Mouse (Mus musculus): ENCODE data around the gene Plxna3. TPM values are rescaled to one million over a fixed set of nuclear protein-coding genes. Genes with fewer than 3 reads are reported as not detected.
A peak's percentile ranks its signal among the peaks of the same experiment; 100 is the strongest.
"Not testable (repeated sequence)": the region's sequence is repeated elsewhere in the genome, so short reads cannot be mapped to it uniquely, and the experiment has no call there.

Plxna3 gene
- polyA plus RNA-seq, 1 experiment from 2014 or later, result 11.2 TPM

DNA sequence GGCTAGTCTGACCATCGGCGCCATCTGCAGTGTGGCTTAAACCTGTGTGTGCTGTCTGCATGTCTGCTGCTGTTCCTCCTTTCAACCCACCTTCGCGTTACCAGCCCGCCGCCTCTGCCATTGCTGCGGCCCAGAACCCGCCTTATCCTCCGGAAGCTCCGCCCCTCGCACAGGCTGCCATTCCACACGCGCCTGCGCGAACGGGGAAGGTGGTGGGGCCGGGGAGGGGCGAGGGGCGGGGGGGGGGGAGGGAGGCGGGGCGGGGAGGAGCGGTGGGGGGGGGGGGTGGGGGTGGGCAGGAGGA is 24.6 kb downstream of the Plxna3 start, which contains the start of gene Lage3:
Gene Lage3, minus strand, starts transcription at position 152 of the 304 bp plus-strand sequence.
- 29% methylated on average over 11 of the region's 22 CpGs for WGBS
- Histone ChIP-seq H3K4me3 (ENCODE audit: low read depth, low read length) (peak within 1 kb of the TSS; percentile 39), H3K9ac (replicated peaks; ENCODE audit: low read length) (peak within 1 kb of the TSS; percentile 59), H3K4me2 (ENCODE audit: low read depth, low read length) (peak within 1 kb of the TSS; percentile 51), H3K4me1 (ENCODE audit: control insufficient read depth, insufficient read depth, low read length) (no peaks in the 10 kb centered on the region), H3K27me3 (ENCODE audit: control insufficient read depth, insufficient read depth, low read length) (no peaks in the 10 kb centered on the region), H3K27ac (replicated peaks; ENCODE audit: low read depth, low read length) (no peak within 1 kb of the TSS), H3K36me3 (replicated peaks; ENCODE audit: control insufficient read depth, insufficient read depth, low read depth, low read length) (no peaks in the 10 kb centered on the region), H3K9me3 (replicated peaks; ENCODE audit: control insufficient read depth, low read length) (no peaks in the 10 kb centered on the region)
- DNase-seq (ENCODE audit: low spot score) (peak; percentile 81), ATAC-seq (replicated peaks; ENCODE audit: insufficient number of reproducible peaks, low FRiP score, low TSS enrichment, low read depth) (peak; percentile 88)

DNA sequence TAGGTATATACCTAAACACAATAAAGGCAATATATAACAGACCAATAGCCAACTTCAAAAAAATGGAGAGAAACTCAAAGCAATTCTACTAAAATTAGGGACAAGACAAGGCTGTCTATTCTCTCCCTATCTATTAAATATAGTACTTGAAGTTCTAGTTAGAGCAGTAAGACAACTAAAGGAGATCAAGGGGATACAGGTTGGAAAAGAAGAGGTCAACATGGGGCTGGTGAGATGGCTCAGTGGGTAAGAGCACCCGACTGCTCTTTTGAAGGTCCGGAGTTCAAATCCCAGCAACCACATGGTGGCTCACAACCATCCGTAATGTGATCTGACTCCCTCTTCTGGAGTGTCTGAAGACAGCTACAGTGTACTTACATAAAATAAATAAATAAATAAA is 28.2 kb downstream of the Plxna3 start:
- not testable (repeated sequence) for H3K4me1 ChIP-seq (ENCODE audit: control insufficient read depth, insufficient read depth, low read length); H3K4me2 ChIP-seq (ENCODE audit: low read depth, low read length); H3K27me3 ChIP-seq (ENCODE audit: control insufficient read depth, insufficient read depth, low read length); H3K9me3 ChIP-seq (replicated peaks; ENCODE audit: control insufficient read depth, low read length); H3K36me3 ChIP-seq (replicated peaks; ENCODE audit: control insufficient read depth, insufficient read depth, low read depth, low read length); H3K9ac ChIP-seq (replicated peaks; ENCODE audit: low read length); ATAC-seq (replicated peaks; ENCODE audit: insufficient number of reproducible peaks, low FRiP score, low TSS enrichment, low read depth); H3K4me3 ChIP-seq (ENCODE audit: low read depth, low read length); DNase-seq (ENCODE audit: low spot score); H3K27ac ChIP-seq (replicated peaks; ENCODE audit: low read depth, low read length)
- WGBS, result 80% methylated on average over 1 of the region's 3 CpGs

DNA sequence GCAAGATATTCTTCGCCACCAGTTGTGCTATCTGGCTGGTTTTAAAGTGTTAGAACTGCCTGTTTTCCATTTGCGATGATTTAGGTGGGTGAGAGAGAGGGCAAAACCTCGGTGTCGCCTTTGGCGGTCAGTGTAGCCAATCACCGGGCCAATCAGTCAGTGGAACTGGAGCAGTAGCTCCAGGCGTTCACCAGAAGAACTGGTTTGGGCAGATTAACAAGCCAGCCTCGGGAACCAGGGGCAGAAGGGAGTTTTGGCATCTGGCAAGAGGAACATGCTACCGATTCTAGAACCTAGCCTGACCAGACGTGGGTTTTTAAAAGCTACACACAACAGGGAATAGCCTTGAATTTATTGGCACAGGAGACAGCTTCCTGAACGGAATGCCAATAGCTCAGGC is 30.3 kb downstream of the Plxna3 start:
- no peaks in the 10 kb centered on the region for H3K36me3 ChIP-seq (replicated peaks; ENCODE audit: control insufficient read depth, insufficient read depth, low read depth, low read length)
- H3K4me2 ChIP-seq (ENCODE audit: low read depth, low read length), result no peak overlapping the region
- H3K4me1 ChIP-seq (ENCODE audit: control insufficient read depth, insufficient read depth, low read length), result no peaks in the 10 kb centered on the region
- H3K9ac ChIP-seq (replicated peaks; ENCODE audit: low read length), result no peak overlapping the region
- H3K27ac ChIP-seq (replicated peaks; ENCODE audit: low read depth, low read length), result no peak overlapping the region
- H3K9me3 ChIP-seq (replicated peaks; ENCODE audit: control insufficient read depth, low read length), result no peaks in the 10 kb centered on the region
- H3K4me3 ChIP-seq (ENCODE audit: low read depth, low read length), result no peak overlapping the region
- no peaks in the 10 kb centered on the region for H3K27me3 ChIP-seq (ENCODE audit: control insufficient read depth, insufficient read depth, low read length)
- DNase-seq (ENCODE audit: low spot score) (peak; percentile 3), ATAC-seq (replicated peaks; ENCODE audit: insufficient number of reproducible peaks, low FRiP score, low TSS enrichment, low read depth) (no peak)
- 40% methylated on average over 11 of the region's 11 CpGs for WGBS

DNA sequence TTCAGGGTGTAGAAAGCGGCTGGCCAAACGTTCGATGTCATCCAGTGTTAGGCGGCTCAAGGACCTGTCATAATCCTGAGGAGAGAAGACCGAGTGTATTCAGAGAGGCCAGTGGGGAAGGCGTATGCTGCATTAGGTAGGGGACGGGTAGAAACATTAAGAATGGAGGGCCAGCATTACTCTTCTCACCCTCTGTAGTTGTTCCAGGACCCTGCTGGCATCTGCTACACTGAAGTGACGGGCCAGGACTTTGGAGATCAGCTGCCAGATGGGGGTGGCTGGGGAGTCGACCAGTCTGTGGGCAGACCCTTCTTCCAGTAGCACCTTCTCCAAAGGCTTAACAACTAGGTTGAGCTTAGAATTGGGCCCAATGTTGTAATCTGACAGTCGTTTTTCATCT is 38.6 kb downstream of the Plxna3 start:
- peak overlapping the region; percentile 54 for H3K4me2 ChIP-seq (ENCODE audit: low read depth, low read length)
- H3K27me3 ChIP-seq (ENCODE audit: control insufficient read depth, insufficient read depth, low read length), result no peaks in the 10 kb centered on the region
- WGBS, result 67% methylated on average over 10 of the region's 10 CpGs
- ATAC-seq (replicated peaks; ENCODE audit: insufficient number of reproducible peaks, low FRiP score, low TSS enrichment, low read depth) (no peak), DNase-seq (ENCODE audit: low spot score) (no peak)
- H3K4me3 ChIP-seq (ENCODE audit: low read depth, low read length), result peak overlapping the region; percentile 52
- H3K9me3 ChIP-seq (replicated peaks; ENCODE audit: control insufficient read depth, low read length), result no peaks in the 10 kb centered on the region
- H3K27ac ChIP-seq (replicated peaks; ENCODE audit: low read depth, low read length), result no peak overlapping the region
- no peaks in the 10 kb centered on the region for H3K36me3 ChIP-seq (replicated peaks; ENCODE audit: control insufficient read depth, insufficient read depth, low read depth, low read length)
- H3K4me1 ChIP-seq (ENCODE audit: control insufficient read depth, insufficient read depth, low read length), result no peaks in the 10 kb centered on the region
- peak overlapping the region; percentile 76 for H3K9ac ChIP-seq (replicated peaks; ENCODE audit: low read length)

DNA sequence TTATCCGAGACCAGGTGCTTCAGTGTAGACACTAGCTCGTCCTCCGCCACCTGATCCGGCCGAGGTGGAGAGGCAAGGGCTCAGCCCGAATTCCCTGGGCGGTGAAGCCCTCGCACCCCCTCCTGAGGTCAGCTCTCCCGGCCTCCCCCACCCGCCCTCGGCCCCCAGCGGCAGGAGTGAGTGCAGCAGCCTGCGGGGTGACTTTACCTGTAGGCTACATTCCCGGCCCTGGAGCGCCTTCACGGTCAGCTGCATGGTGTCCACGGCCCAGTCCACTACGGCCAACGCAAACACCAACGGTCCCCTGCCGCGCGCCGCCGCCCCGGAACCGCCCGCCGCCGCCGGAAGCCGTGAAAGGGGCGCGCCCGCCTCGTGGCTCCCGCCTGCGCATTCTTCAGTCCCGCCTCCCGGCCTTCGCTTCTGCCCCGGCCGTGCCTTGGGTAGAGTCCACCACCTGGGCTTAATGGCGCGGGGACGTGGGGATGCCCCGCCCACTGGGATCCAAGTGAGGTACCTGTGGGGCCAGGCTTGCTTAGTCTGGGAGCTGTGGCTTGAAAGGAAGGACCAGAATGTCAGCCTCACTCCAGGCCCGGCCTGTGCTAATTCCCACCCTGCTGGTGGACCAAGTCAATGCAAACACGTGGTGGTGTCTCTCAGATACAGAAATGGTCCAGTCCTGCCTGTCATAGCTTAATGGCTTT is 39.5 kb downstream of the Plxna3 start:
- Histone ChIP-seq H3K4me2 (ENCODE audit: low read depth, low read length) (peak overlapping the region; percentile 54), H3K4me3 (ENCODE audit: low read depth, low read length) (peak overlapping the region; percentile 52), H3K36me3 (replicated peaks; ENCODE audit: control insufficient read depth, insufficient read depth, low read depth, low read length) (no peaks in the 10 kb centered on the region), H3K27ac (replicated peaks; ENCODE audit: low read depth, low read length) (0 out of 2 replicates have a peak overlapping the region, but pooled peaks have one; percentile 20), H3K4me1 (ENCODE audit: control insufficient read depth, insufficient read depth, low read length) (no peaks in the 10 kb centered on the region), H3K27me3 (ENCODE audit: control insufficient read depth, insufficient read depth, low read length) (no peaks in the 10 kb centered on the region), H3K9me3 (replicated peaks; ENCODE audit: control insufficient read depth, low read length) (no peaks in the 10 kb centered on the region), H3K9ac (replicated peaks; ENCODE audit: low read length) (peak overlapping the region; percentile 76)
- DNase-seq (ENCODE audit: low spot score), result peak; percentile 67
- WGBS, result 12% methylated on average over 43 of the region's 49 CpGs
- peak; percentile 68 for ATAC-seq (replicated peaks; ENCODE audit: insufficient number of reproducible peaks, low FRiP score, low TSS enrichment, low read depth)

DNA sequence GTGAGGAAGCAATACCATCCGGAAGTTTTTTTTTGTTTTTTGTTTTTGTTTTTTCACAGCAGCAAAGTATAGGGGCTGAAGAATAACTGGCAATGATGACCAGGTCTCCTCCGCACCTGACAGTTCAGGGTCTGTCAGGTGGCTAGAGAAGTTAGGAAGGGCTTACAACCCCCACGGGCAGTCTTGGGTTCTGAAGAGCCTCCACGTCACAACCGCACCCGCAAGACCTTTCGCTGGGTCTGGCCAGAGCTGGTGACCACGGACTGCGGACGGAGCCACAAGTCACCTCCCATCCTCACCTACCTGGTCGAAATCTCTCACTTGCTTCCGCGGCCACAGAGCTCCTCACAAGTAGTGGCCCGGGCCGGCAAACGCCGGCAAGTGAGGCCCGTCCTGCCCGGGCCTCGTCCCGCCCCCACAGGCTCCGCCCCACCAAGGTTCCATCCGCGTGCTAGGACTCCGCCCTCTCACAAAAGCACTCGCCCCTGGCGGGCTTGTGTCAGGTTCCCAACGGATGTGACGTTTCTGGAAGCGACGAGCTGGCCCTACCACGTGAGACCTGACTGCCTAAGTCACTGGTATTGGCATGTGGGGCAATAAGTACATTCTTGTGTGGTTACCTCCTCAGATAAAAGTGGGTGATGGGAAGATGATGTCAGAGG is 44.2 kb downstream of the Plxna3 start, which contains the start of the genes Ubl4a and Slc10a3:
Gene Ubl4a, minus strand, starts transcription at position 331 of the 662 bp plus-strand sequence.
Gene Slc10a3, minus strand, starts transcription at position 462 of the 662 bp plus-strand sequence.
- Histone ChIP-seq H3K36me3 (replicated peaks; ENCODE audit: control insufficient read depth, insufficient read depth, low read depth, low read length) (no peaks in the 10 kb centered on the region), H3K4me2 (ENCODE audit: low read depth, low read length) (peak within 1 kb of the TSS; percentile 43), H3K4me1 (ENCODE audit: control insufficient read depth, insufficient read depth, low read length) (no peaks in the 10 kb centered on the region), H3K27me3 (ENCODE audit: control insufficient read depth, insufficient read depth, low read length) (no peaks in the 10 kb centered on the region), H3K27ac (replicated peaks; ENCODE audit: low read depth, low read length) (no peak within 1 kb of the TSS), H3K9me3 (replicated peaks; ENCODE audit: control insufficient read depth, low read length) (no peaks in the 10 kb centered on the region), H3K9ac (replicated peaks; ENCODE audit: low read length) (peak within 1 kb of the TSS; percentile 33), H3K4me3 (ENCODE audit: low read depth, low read length) (peak within 1 kb of the TSS; percentile 35)
- DNase-seq (ENCODE audit: low spot score) (peak; percentile 91), ATAC-seq (replicated peaks; ENCODE audit: insufficient number of reproducible peaks, low FRiP score, low TSS enrichment, low read depth) (peak; percentile 88)
- WGBS, result 21% methylated on average over 32 of the region's 32 CpGs

DNA sequence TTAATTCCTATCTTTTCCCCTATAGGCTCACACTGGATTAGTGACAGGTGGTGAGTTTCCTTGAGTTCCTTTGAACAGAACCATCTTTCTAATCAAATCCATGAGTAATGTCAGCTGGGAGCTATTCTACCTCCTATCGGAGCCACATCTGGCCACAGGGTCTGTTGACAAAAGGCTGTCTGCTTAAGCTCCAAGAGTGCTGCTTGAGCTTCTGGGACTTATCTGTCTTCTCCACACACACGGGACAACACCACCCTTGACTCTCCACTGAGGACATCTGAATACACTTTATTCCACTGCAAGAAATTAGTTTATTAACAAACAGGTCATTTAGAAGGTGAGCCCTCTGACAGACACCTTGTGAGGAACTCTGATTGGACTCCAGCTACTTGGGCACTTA is 55.6 kb downstream of the Plxna3 start:
- no peaks in the 10 kb centered on the region for H3K36me3 ChIP-seq (replicated peaks; ENCODE audit: control insufficient read depth, insufficient read depth, low read depth, low read length)
- DNase-seq (ENCODE audit: low spot score) (peak; percentile 9), ATAC-seq (replicated peaks; ENCODE audit: insufficient number of reproducible peaks, low FRiP score, low TSS enrichment, low read depth) (no peak)
- H3K4me2 ChIP-seq (ENCODE audit: low read depth, low read length), result no peak overlapping the region
- H3K9me3 ChIP-seq (replicated peaks; ENCODE audit: control insufficient read depth, low read length), result no peaks in the 10 kb centered on the region
- H3K27me3 ChIP-seq (ENCODE audit: control insufficient read depth, insufficient read depth, low read length), result no peaks in the 10 kb centered on the region
- H3K4me1 ChIP-seq (ENCODE audit: control insufficient read depth, insufficient read depth, low read length), result no peaks in the 10 kb centered on the region
- no peak overlapping the region for H3K27ac ChIP-seq (replicated peaks; ENCODE audit: low read depth, low read length)
- no peak overlapping the region for H3K9ac ChIP-seq (replicated peaks; ENCODE audit: low read length)
- WGBS, result 60% methylated on average over 2 of the region's 2 CpGs
- H3K4me3 ChIP-seq (ENCODE audit: low read depth, low read length), result no peak overlapping the region

DNA sequence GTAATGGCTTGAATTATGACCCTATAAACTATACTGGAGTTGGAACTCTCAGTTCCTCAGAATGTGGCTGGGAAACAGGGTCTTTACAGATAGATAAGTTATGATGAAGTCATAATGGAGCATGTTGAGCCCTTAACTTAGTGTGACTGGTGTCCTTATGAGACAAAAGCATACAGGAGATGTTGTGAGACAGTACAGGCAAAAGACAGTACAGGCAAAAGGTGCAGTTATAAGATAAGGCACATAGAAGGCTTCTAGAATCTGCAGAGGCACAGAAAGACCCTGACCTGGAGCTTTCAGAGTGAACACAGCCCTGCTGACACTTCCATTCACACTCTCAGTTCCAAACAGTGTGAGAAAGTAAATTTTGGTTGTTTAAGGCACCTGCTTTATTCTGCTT is 59.3 kb downstream of the Plxna3 start:
- no peak for ATAC-seq (replicated peaks; ENCODE audit: insufficient number of reproducible peaks, low FRiP score, low TSS enrichment, low read depth)
- DNase-seq (ENCODE audit: low spot score), result no peak
- H3K9ac ChIP-seq (replicated peaks; ENCODE audit: low read length), result no peak overlapping the region
- no peaks in the 10 kb centered on the region for H3K27me3 ChIP-seq (ENCODE audit: control insufficient read depth, insufficient read depth, low read length)
- H3K36me3 ChIP-seq (replicated peaks; ENCODE audit: control insufficient read depth, insufficient read depth, low read depth, low read length), result no peaks in the 10 kb centered on the region
- no peak overlapping the region for H3K27ac ChIP-seq (replicated peaks; ENCODE audit: low read depth, low read length)
- no peak overlapping the region for H3K4me2 ChIP-seq (ENCODE audit: low read depth, low read length)
- H3K9me3 ChIP-seq (replicated peaks; ENCODE audit: control insufficient read depth, low read length), result no peaks in the 10 kb centered on the region
- H3K4me3 ChIP-seq (ENCODE audit: low read depth, low read length), result no peak overlapping the region
- no peaks in the 10 kb centered on the region for H3K4me1 ChIP-seq (ENCODE audit: control insufficient read depth, insufficient read depth, low read length)

Measured in embryonic facial prominence, embryonic 11.5 days (tissue).